Mouse (Mus musculus) ZHBTc4 (cell line): Measurements from ENCODE around the gene Eif4h.

Experiments used
- DNase-seq: peaks from one replicate; pipeline ENCODE4 v3.0.0-alpha.2; 2011; ENCODE audit warnings: low read depth, low spot score

The Eif4h gene

DNA sequence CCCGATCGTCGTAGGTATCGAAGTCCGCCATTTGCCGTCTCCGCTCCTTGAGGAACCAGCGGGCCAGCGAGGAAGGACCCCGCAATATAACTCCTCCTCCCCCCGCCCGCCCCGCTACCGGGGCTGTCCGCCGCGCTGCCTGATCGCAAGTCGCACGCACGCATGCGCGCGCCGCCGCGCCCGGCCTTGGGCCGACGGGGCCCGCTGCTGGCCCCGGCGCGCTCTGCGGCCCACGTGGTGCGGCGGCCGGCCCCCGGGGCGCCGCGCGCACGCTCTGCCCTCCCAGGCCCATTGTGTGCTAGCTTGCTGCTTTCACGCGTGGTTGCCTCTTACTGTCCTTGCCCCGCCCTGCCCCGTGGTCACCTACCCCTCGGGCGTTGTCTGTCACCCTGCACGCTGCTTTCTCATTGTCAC lies at the start of gene Eif4h:
Gene Eif4h (minus strand): TSS at position 222 of the 414 bp plus-strand sequence.
- DNase-seq, result peak; percentile 98

- DNase-seq, result peak; percentile 100
These were observed 49.5 kb upstream of the Eif4h start for GRCm38 (mm10) chr5:134688718-134689284.

DNA sequence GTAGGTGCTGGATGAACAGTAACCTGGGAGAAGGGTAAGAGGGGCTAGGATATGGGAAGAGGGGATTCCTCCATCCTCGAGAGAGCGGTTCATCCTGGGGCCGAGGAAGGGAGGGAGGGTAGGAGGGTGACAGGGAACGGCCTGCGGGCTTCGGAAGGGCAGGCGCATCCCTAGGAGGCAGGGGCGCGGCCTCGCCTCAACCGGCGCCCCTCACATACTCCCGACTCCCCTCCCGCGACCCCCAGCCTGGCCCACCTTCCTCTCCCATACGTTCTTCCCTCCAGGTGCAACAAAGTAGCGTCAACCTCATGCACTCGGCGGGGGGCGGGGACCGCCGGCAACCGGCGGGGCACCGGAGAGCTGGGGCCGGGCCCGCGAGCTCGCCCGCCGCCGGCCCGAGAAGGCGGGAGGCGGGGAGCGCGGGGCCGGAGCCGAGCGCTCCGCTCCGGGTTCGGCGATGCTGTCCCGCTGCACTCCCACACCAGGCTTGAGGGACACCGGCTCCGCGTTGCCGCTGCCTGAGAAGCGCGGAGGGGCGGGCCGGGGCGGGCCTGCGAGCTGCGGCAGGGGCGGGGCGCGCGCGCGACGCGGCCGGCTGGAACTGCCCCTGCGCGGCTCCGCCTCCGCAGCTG lies 48.9 kb upstream of the Eif4h start, which contains the start of gene Limk1:
Gene Limk1 (minus strand): TSS at position 513 of the 632 bp plus-strand sequence.
- DNase-seq, result peak; percentile 54

- no peak for DNase-seq
These were observed 47.9 kb upstream of the Eif4h start for GRCm38 (mm10) chr5:134687187-134687586.

DNA sequence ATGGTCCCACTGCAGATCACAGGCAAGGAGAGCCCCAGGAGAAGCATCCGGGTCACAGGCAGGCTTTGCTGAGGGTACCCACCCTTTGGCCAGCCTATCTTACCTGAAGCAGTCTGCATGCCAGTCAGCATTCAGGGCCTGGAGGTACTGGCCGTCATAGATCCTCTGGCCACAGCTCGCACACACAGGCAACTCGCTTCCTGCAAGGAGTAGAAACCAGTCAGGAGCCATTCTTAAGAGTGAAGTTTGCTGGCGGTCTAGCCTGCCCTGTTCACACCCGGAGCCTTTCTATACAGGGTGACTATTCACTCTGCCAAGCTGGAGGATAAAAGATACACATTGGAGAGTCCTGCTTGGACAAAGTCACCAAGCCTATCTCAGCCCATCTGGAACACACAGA lies 47.3 kb upstream of the Eif4h start:
- no peak for DNase-seq

DNA sequence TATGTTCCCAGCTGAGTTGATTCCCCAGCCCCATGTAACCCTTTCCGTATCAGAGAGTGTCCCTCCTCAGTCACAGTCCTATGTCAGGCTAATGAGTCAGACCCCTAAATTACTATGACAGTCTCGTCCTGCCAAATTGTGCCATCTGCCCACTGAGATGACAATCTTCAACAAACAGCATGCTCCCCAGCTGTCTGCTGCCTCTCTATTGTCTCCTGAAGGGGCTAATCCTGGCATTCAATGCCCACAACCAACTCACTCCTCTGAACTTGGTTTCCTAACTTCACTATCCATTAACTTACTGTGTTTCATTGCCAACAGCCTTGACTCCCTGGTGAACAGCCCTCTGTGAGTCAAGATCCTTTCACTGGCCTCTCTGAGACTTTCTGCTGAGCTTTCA lies 45.1 kb upstream of the Eif4h start:
- DNase-seq, result no peak

DNA sequence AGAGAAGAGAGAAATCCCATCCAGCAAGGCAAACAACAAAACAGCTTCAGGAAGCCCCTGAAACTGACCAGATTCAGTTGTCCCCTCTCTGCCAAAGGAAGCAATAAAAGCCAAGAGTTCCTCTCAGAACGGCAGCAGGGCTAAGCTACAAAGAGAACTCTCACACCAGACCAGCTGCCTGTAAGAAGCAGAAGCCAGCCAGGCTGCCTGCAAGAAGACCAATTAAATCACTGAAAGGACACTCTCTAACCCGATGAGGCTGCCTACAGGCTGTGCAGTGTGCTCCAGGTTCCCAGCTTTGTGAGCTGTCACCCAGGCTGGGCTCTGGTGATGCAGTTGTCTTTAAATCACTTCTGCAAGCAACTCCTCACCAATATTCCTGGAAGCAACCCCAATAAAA lies 44.5 kb upstream of the Eif4h start:
- DNase-seq, result no peak

DNA sequence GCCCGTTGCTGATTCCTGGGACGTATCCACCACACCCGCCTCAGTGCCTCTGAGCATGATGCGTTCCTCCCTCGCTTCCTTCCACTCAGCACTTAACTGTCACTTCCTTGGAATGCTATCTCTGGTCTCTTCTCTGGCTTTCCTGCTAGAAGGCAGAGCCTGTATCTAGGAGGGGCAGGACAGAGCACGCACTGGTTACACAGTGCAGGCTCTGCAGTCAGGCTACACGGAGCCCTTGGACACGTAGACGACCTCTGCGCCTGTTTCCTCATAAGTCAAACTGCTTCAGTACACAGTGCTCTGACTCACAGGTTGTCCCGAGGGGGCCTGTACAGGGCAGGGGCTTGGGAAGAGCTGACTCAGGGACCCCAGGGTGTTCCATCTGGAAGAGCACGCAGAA lies 40.9 kb upstream of the Eif4h start:
- no peak for DNase-seq

DNA sequence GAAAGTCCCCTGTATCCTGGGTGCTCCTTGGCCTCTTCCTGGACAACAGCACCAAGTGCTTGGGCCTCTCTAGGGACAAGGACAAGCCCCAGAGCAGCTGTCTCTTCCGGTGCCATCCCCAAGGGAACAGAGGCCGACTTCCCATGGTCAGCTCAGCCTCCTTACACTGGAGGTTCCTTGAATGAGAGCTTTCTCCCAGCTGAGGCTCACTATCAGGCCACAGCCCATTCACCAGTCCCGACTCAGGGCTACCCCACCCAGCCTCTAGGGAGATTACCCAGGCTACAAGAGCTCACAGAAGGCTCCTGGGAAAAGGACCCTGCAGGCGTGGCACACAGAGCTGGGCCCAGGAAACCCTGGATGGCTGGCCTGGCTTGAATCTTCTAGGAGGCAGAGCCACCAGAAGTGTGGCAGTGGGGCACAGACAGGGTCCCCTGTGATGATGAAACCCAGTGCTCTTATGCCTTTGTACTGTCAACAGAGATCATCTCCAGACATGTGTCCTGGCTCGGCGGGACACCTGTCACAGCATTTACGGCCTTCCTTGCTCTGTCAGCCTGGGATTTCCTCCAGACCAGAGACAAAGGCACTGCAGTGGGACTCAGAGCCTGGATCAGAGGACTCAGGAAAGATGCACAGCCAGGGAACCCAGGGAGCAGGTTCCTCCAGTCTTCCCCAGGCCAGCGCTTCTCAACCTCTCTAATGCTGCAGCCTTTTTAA lies 39.7 kb upstream of the Eif4h start:
- DNase-seq, result peak; percentile 51

- DNase-seq, result no peak
These were observed 38.7 kb upstream of the Eif4h start for GRCm38 (mm10) chr5:134678031-134678430.

- DNase-seq, result no peak
These were observed 38.2 kb upstream of the Eif4h start for GRCm38 (mm10) chr5:134677491-134677890.

- peak; percentile 72 for DNase-seq
These were observed 36.9 kb upstream of the Eif4h start for GRCm38 (mm10) chr5:134675956-134676759.

GRCm38 (mm10) chr5:134674977-134675376 lies 35.7 kb upstream of the Eif4h start:
- no peak for DNase-seq

- no peak for DNase-seq
These were observed 33.3 kb upstream of the Eif4h start for GRCm38 (mm10) chr5:134672611-134673010.

GRCm38 (mm10) chr5:134672198-134672516 lies 32.9 kb upstream of the Eif4h start:
- no peak for DNase-seq

GRCm38 (mm10) chr5:134671335-134672197 lies 32.3 kb upstream of the Eif4h start:
- DNase-seq, result no peak

GRCm38 (mm10) chr5:134669001-134669708 lies 29.9 kb upstream of the Eif4h start:
- DNase-seq, result peak; percentile 81

DNA sequence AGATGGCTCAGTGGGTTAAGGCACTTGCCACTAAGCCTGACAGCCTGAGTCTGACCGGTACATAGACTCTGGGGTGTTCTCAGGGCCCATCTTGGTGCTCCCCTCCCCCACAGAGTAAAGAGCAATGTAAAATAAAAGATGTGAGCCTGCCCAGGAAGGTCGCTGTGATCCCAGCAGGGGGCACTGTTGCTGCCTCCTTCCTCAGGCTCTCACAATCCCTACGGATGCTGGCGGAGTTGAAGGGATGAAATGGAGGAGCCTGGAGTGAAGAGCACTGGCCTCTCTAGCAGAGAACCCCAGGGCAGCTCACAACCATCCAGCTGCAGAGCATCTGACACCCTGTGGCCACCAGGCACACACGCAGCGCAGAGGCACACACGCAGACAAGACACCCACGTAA lies 29.2 kb upstream of the Eif4h start:
- peak; percentile 94 for DNase-seq

DNA sequence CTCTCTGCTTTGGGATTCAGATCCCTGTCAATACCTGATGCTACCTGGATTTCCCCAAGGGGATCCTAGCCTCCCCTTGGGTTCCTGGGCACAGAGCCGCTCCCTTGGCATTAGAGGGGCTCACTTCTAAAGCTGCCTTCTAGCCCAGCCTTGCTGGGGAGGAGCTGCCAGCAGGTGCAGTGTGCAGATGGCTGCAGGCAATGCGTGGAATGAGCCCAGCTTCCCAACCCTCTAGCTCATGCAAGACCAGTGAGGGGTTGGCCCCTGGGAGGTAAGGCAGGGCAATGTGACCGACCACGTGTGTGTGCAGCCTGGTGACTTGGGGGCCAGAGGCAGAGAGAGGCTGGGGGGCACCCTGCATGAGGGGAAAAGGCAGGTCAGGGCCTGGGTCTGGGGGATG lies 17.4 kb upstream of the Eif4h start:
- DNase-seq, result no peak

- DNase-seq, result no peak
These were observed 12.7 kb upstream of the Eif4h start for GRCm38 (mm10) chr5:134652015-134652414.

GRCm38 (mm10) chr5:134650926-134651325 lies 11.6 kb upstream of the Eif4h start:
- DNase-seq, result peak; percentile 85
